Mouse (Mus musculus) MEL (cell line): ENCODE data around the gene Acd. TPM values are rescaled to one million over a fixed set of nuclear protein-coding genes. Genes with fewer than 3 reads are reported as not detected.

Experiments used
- DNase-seq: peaks from one replicate; pipeline ENCODE4 v3.0.0; 2011; ENCODE audit warnings: low read depth, low spot score
- H3K27ac ChIP-seq: 2 replicates; pipeline ENCODE4 v1.5.1; 2012; ENCODE audit warnings: low read depth, mild to moderate bottlenecking, control low read depth, low read length, moderate library complexity; ENCODE audit not compliant: control insufficient read depth
- H3K27me3 ChIP-seq, 2 experiments: fragments of 150-350 bp in 1 of 2; sonication (generic) in 1 of 2; 2 replicates each; pipeline ENCODE4 v1.6.1; 2012; ENCODE audit warnings: low read length in 2 of 2, mild to moderate bottlenecking in 2 of 2, improper control_type of control experiment in 1 of 2, moderate library complexity in 1 of 2; ENCODE audit not compliant: insufficient read depth in 2 of 2, control insufficient read depth in 1 of 2
- H3K36me3 ChIP-seq, 2 experiments: 2 replicates each; pipeline ENCODE4 v1.6.1; 2012 to 2014; ENCODE audit warnings: low read length in 2 of 2, improper control_type of control experiment in 1 of 2, inconsistent platforms in 1 of 2, mild to moderate bottlenecking in 1 of 2; ENCODE audit not compliant: insufficient read depth in 2 of 2, control insufficient read depth in 1 of 2
- H3K4me1 ChIP-seq, 2 experiments: fragments of 150-350 bp in 1 of 2; sonication (generic) in 1 of 2; 2 replicates each; pipeline ENCODE4 v1.6.1; 2012; ENCODE audit warnings: low read length in 2 of 2, improper control_type of control experiment in 1 of 2, mild to moderate bottlenecking in 1 of 2; ENCODE audit not compliant: insufficient read depth in 2 of 2, control insufficient read depth in 1 of 2
- H3K4me3 ChIP-seq, 2 experiments: fragments of 150-350 bp in 1 of 2; sonication (generic) in 1 of 2; 2 replicates each; pipeline ENCODE4 v1.5.1; 2012; ENCODE audit warnings: low read depth in 2 of 2, low read length in 2 of 2, mild to moderate bottlenecking in 2 of 2, moderate library complexity in 2 of 2, control low read depth in 1 of 2, improper control_type of control experiment in 1 of 2; ENCODE audit not compliant: control insufficient read depth in 1 of 2, insufficient read depth in 1 of 2
- H3K79me2 ChIP-seq: 2 replicates; pipeline ENCODE4 v1.6.1; 2012; ENCODE audit warnings: mild to moderate bottlenecking, low read length, moderate library complexity; ENCODE audit not compliant: control insufficient read depth, poor library complexity, insufficient read depth
- H3K9ac ChIP-seq: 2 replicates; pipeline ENCODE4 v1.6.1; 2012; ENCODE audit warnings: low read depth, mild to moderate bottlenecking, control low read depth, low read length, moderate library complexity; ENCODE audit not compliant: control insufficient read depth, poor library complexity, severe bottlenecking
- H3K9me3 ChIP-seq: fragments of 150-350 bp; sonication (generic); replicated peaks from 2 replicates; pipeline ENCODE4 v1.6.1; 2012; ENCODE audit warnings: mild to moderate bottlenecking, low read length, improper control_type of control experiment, moderate library complexity; ENCODE audit not compliant: insufficient read depth
- BHLHE40 ChIP-seq: IDR thresholded peaks from 2 replicates; pipeline ENCODE4 v1.6.1; 2012; ENCODE audit warnings: low read depth, mild to moderate bottlenecking, inconsistent platforms, low read length, improper control_type of control experiment, borderline replicate concordance
- E2F4 ChIP-seq: IDR thresholded peaks from 2 replicates; pipeline ENCODE4 v1.6.1; 2011; ENCODE audit warnings: low read depth, low read length, improper control_type of control experiment, borderline replicate concordance
- ETS1 ChIP-seq: IDR thresholded peaks from 2 replicates; pipeline ENCODE4 v1.6.1; 2012; ENCODE audit warnings: low read depth, mild to moderate bottlenecking, inconsistent platforms, low read length, improper control_type of control experiment, moderate library complexity
- GABPA ChIP-seq: IDR thresholded peaks from 2 replicates; pipeline ENCODE4 v1.6.1; 2012; ENCODE audit warnings: low read depth, mild to moderate bottlenecking, inconsistent platforms, low read length, improper control_type of control experiment, moderate library complexity
- GATA1 ChIP-seq: IDR thresholded peaks from 2 replicates; pipeline ENCODE4 v1.6.1; 2011; ENCODE audit warnings: low read depth, low read length, improper control_type of control experiment
- HCFC1 ChIP-seq: IDR thresholded peaks from 2 replicates; pipeline ENCODE4 v1.6.1; 2012; ENCODE audit warnings: low read depth, mild to moderate bottlenecking, inconsistent platforms, low read length, improper control_type of control experiment, moderate library complexity
- KAT2A ChIP-seq: conservative IDR thresholded peaks from 2 replicates; pipeline ENCODE4 v1.6.1; 2012; ENCODE audit warnings: low read depth, low read length, improper control_type of control experiment, inconsistent platforms
- MAFK ChIP-seq: IDR thresholded peaks from 2 replicates; pipeline ENCODE4 v1.6.1; 2011; ENCODE audit warnings: low read depth, mild to moderate bottlenecking, low read length, improper control_type of control experiment, borderline replicate concordance
- MAX ChIP-seq: IDR thresholded peaks from 2 replicates; pipeline ENCODE4 v1.6.1; 2011; ENCODE audit warnings: low read length, improper control_type of control experiment
- MAZ ChIP-seq: IDR thresholded peaks from 2 replicates; pipeline ENCODE4 v1.6.1; 2012; ENCODE audit warnings: low read depth, mild to moderate bottlenecking, inconsistent platforms, low read length, improper control_type of control experiment
- MEF2A ChIP-seq: IDR thresholded peaks from 2 replicates; pipeline ENCODE4 v1.6.1; 2014; ENCODE audit warnings: low read depth, mild to moderate bottlenecking, inconsistent platforms, low read length, improper control_type of control experiment; ENCODE audit not compliant: poor library complexity, insufficient replicate concordance, severe bottlenecking; ENCODE audit errors: extremely low read depth
- MXI1 ChIP-seq: IDR thresholded peaks from 2 replicates; pipeline ENCODE4 v1.6.1; 2011; ENCODE audit warnings: mild to moderate bottlenecking, low read depth, low read length, improper control_type of control experiment
- MYB ChIP-seq: IDR thresholded peaks from 2 replicates; pipeline ENCODE4 v1.6.1; 2011; ENCODE audit warnings: mild to moderate bottlenecking, low read depth, low read length, improper control_type of control experiment
- MYC ChIP-seq: IDR thresholded peaks from 2 replicates; pipeline ENCODE4 v1.6.1; 2011; ENCODE audit warnings: low read depth, mild to moderate bottlenecking, low read length, improper control_type of control experiment, moderate library complexity
- POLR2AphosphoS2 ChIP-seq: IDR thresholded peaks from 2 replicates; pipeline ENCODE4 v1.6.1; 2011; ENCODE audit warnings: low read length, improper control_type of control experiment
- POLR2AphosphoS5 ChIP-seq: IDR thresholded peaks from 2 replicates; pipeline ENCODE4 v1.6.1; 2012; ENCODE audit warnings: low read depth, borderline replicate concordance, mild to moderate bottlenecking, inconsistent platforms, low read length, moderate library complexity, mixed read lengths
- RAD21 ChIP-seq: IDR thresholded peaks from 2 replicates; pipeline ENCODE4 v1.6.1; 2011; ENCODE audit warnings: mild to moderate bottlenecking, low read depth, low read length, improper control_type of control experiment
- SIN3A ChIP-seq: IDR thresholded peaks from 2 replicates; pipeline ENCODE4 v1.6.1; 2012; ENCODE audit warnings: low read length, improper control_type of control experiment, inconsistent platforms
- SMC3 ChIP-seq: IDR thresholded peaks from 2 replicates; pipeline ENCODE4 v1.6.1; 2011; ENCODE audit warnings: low read depth, low read length, improper control_type of control experiment
- TAL1 ChIP-seq: IDR thresholded peaks from 2 replicates; pipeline ENCODE4 v1.6.1; 2012; ENCODE audit warnings: mild to moderate bottlenecking, inconsistent platforms, low read length, moderate library complexity, mixed read lengths
- TCF12 ChIP-seq: IDR thresholded peaks from 2 replicates; pipeline ENCODE4 v1.6.1; 2014; ENCODE audit warnings: low read depth, mild to moderate bottlenecking, inconsistent platforms, low read length, improper control_type of control experiment, moderate library complexity
- UBTF ChIP-seq: IDR thresholded peaks from 2 replicates; pipeline ENCODE4 v1.6.1; 2012; ENCODE audit warnings: low read depth, mild to moderate bottlenecking, inconsistent platforms, low read length, improper control_type of control experiment, moderate library complexity, borderline replicate concordance; ENCODE audit not compliant: insufficient read depth
- ZC3H11A ChIP-seq: IDR thresholded peaks from 2 replicates; pipeline ENCODE4 v1.6.1; 2012; ENCODE audit warnings: low read depth, mild to moderate bottlenecking, inconsistent platforms, low read length, improper control_type of control experiment
- ZKSCAN1 ChIP-seq: IDR thresholded peaks from 2 replicates; pipeline ENCODE4 v1.6.1; 2012; ENCODE audit warnings: low read depth, mild to moderate bottlenecking, inconsistent platforms, low read length, improper control_type of control experiment, moderate library complexity
- ZMIZ1 ChIP-seq: IDR thresholded peaks from 2 replicates; pipeline ENCODE4 v1.6.1; 2012; ENCODE audit warnings: low read depth, mild to moderate bottlenecking, inconsistent platforms, low read length, improper control_type of control experiment, moderate library complexity
- polyA plus RNA-seq, 2 experiments: library from polyadenylated mRNA; stranded (reverse) in 1 of 2; unstranded in 1 of 2; fragments of >175 nt in 1 of 2; fragments of >200 nt in 1 of 2; gene quantifications; 2 replicates each; pipeline versions ENCODE4 v1.2.1 to v1.2.4; 2012; ENCODE audit warnings: low replicate concordance in 2 of 2, low read depth in 1 of 2; ENCODE audit not compliant: insufficient read length in 2 of 2, insufficient read depth in 1 of 2, missing spikeins in 1 of 2
- total RNA-seq: library from RNA; depleted of rRNA; stranded (reverse); fragments of 300-350 nt; gene quantifications from 2 replicates; pipeline ENCODE4 v1.2.3, GENCODE M21; 2012

Gene Acd
- total and polyA plus RNA-seq, 3 experiments: 7.5 to 53.9 TPM; not detected in 1

GRCm38 (mm10) chr8:105697196-105697780 lies 3.6 kb downstream of the Acd start:
- TF ChIP-seq ETS1 (no peak), MAFK (no peak), POLR2AphosphoS2 (no peak), MEF2A (no peak), SIN3A (no peak), ZC3H11A (no peak), ZMIZ1 (no peak), UBTF (no peak), MYB (no peak), GATA1 (no peak), TAL1 (no peak), MAZ (no peak), E2F4 (no peak), HCFC1 (no peak), MYC (no peak), RAD21 (no peak), KAT2A (no peak), SMC3 (no peak), MXI1 (no peak), ZKSCAN1 (no peak)
- TF ChIP-seq, all 39 proteins: peak for 0
- Histone ChIP-seq H3K4me1 (peaks cover 0 to 6% of the 10 kb centered on the region in 2 experiments; a peak in 3 of 4 replicates), H3K36me3 (no peaks in the 10 kb centered on the region; a peak in 3 of 4 replicates), H3K27ac (no peak overlapping the region), H3K79me2 (peaks cover 3% of the 10 kb centered on the region; the same call in 1 of the 2 replicates), H3K9ac (no peak overlapping the region), H3K9me3 (no peaks in the 10 kb centered on the region), H3K27me3 (no peaks in the 10 kb centered on the region), H3K4me3 (no peak overlapping the region)
- no peak for DNase-seq

- no peak for DNase-seq
- Histone ChIP-seq H3K4me3 (no peak overlapping the region), H3K27ac (no peak overlapping the region), H3K9me3 (no peaks in the 10 kb centered on the region), H3K4me1 (peaks cover 0 to 4% of the 10 kb centered on the region in 2 experiments; a peak in 2 of 4 replicates), H3K79me2 (no peaks in the 10 kb centered on the region), H3K9ac (no peak overlapping the region)
- TF ChIP-seq GABPA: no peak
- TF ChIP-seq TAL1: no peak
- no peak for TF ChIP-seq BHLHE40
- no peak for TF ChIP-seq ETS1
- TF ChIP-seq MAX: no peak
- TF ChIP-seq E2F4: no peak
- TF ChIP-seq TCF12: no peak
- no peak for TF ChIP-seq POLR2AphosphoS5
- TF ChIP-seq RAD21: no peak
- TF ChIP-seq, all 39 proteins: peak for 0
- no peaks in the 10 kb centered on the region; a peak in 2 of 4 replicates for H3K36me3 ChIP-seq
- H3K27me3 ChIP-seq: no peaks in the 10 kb centered on the region
Measured at GRCm38 (mm10) chr8:105695080-105695780, 5.7 kb downstream of the Acd start.
